Mouse (Mus musculus) small intestine, adult 2 months (tissue): Measurements from ENCODE around the gene Zfp708. TPM values are rescaled to one million over a fixed set of nuclear protein-coding genes. Genes with fewer than 3 reads are reported as not detected.

Experiments used
- H3K27ac ChIP-seq: fragments of 200-500 bp; 2 replicates; pipeline ENCODE4 v1.5.1; 2012; ENCODE audit warnings: low read depth, low read length, control low read depth, inconsistent platforms; ENCODE audit not compliant: insufficient read depth
- H3K27me3 ChIP-seq: fragments of 200-500 bp; 2 replicates; pipeline ENCODE4 v1.6.1; 2012; ENCODE audit warnings: mild to moderate bottlenecking, moderate library complexity, low read length, inconsistent platforms; ENCODE audit not compliant: control insufficient read depth, insufficient read depth
- H3K36me3 ChIP-seq: fragments of 200-500 bp; 2 replicates; pipeline ENCODE4 v1.6.1; 2012; ENCODE audit warnings: mild to moderate bottlenecking, low read length, control low read depth, inconsistent platforms; ENCODE audit not compliant: control insufficient read depth, insufficient read depth
- H3K4me1 ChIP-seq: fragments of 200-500 bp; 2 replicates; pipeline ENCODE4 v1.6.1; 2012; ENCODE audit warnings: low read length, inconsistent platforms, mixed read lengths; ENCODE audit not compliant: control insufficient read depth, insufficient read depth, insufficient read length
- H3K4me3 ChIP-seq: fragments of 200-500 bp; 2 replicates; pipeline ENCODE4 v1.5.1; 2012; ENCODE audit warnings: low read depth, mild to moderate bottlenecking, control low read depth, inconsistent platforms, low read length, moderate library complexity
- CTCF ChIP-seq: fragments of 200-500 bp; IDR thresholded peaks from 2 replicates; pipeline ENCODE4 v1.5.1; 2012; ENCODE audit warnings: low read depth, mild to moderate bottlenecking, control low read depth, inconsistent platforms, low read length, moderate library complexity, mixed read lengths; ENCODE audit not compliant: insufficient replicate concordance, insufficient read length; ENCODE audit errors: extremely low read depth
- POLR2A ChIP-seq: fragments of 200-500 bp; IDR thresholded peaks from 2 replicates; pipeline ENCODE4 v1.6.1; 2012; ENCODE audit warnings: low read depth, mild to moderate bottlenecking, control low read depth, inconsistent platforms, low read length, moderate library complexity
- WGBS: fragments of 180-500 bp; shearing (Covaris S2); methylation state at CpG from one replicate; pipeline ENCODE4 v1.1.7; 2018; 5-methylcytosine and 5-hydroxymethylcytosine counted together
- polyA plus RNA-seq: library from polyadenylated mRNA; depleted of rRNA; stranded (reverse); fragments of >200 nt; gene quantifications from 2 replicates; pipeline ENCODE4 v1.2.3, GENCODE M21; 2012

Gene Zfp708
- polyA plus RNA-seq, 1 experiment, result not detected

DNA sequence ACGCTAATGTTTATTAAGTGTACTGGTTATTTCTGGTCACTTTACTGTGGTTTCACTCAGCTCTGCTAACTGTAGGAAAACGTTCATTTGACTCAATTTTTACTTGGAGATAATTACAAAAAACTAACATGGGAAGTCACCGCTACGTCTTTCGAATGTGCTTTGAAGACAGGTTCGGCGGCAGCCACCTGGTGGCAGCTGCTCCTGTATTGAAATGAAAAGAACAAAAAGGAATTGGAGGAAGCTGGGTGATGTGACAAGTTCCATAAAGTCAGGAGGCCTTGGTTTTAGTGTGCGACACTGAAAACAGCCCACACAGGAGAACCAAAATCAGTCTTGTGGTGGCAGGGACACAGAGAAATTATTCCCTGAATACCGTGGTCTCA is 11.0 kb upstream of the Zfp708 start:
- 4% methylated on average over 9 of the region's 9 CpGs for WGBS
- peak overlapping the region; percentile 31 for H3K4me3 ChIP-seq
- TF ChIP-seq POLR2A (no peak), CTCF (peak; percentile 91; the same call in 1 of the 2 replicates)

DNA sequence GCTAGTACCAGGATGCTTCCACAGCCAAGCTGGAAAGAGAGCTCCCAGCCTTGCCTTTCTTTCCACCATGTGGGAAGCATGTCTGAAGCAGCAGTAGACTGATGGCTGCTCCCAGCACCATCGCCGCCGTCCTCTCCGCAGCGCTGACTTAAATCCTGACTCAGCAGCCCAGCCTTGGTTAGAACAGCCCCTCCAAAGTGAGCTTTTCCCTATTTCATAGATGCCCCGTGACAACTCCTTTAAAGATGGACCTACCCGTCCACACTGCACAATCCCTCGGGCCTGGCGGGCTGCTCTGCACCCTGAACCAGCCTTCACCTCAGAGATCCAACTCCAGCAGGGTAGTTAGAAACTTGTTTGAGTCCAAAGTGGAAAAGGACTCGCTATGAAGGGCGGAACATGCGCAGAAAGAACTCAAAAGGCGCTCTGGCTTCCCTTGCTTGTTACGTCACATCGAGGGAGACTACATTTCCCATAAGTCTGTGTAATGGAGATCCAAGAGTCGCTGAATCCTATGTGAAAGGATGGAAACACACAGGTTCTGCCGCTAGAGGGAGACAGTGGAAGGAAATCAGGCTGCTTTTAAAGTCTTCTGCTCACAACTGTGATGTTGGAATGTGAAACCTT is 10.5 kb upstream of the Zfp708 start, which contains the start of gene Gm28557:
Gene Gm28557, minus strand, starts transcription at position 411 of the 627 bp plus-strand sequence.
- TF ChIP-seq CTCF, result no peak
- TF ChIP-seq POLR2A, result peak; percentile 59; the same call in 1 of the 2 replicates
- Histone ChIP-seq H3K4me3 (peak within 1 kb of the TSS; percentile 68), H3K27me3 (no peaks in the 10 kb centered on the region), H3K4me1 (peaks cover 6% of the 10 kb centered on the region; the same call in 1 of the 2 replicates), H3K36me3 (no peaks in the 10 kb centered on the region), H3K27ac (peak within 1 kb of the TSS; percentile 67)
- WGBS, result 1% methylated on average over 17 of the region's 17 CpGs

More for the DNA sequence above, 11.0 kb upstream of the Zfp708 start:
- peaks cover 9% of the 10 kb centered on the region; the same call in 1 of the 2 replicates for H3K4me1 ChIP-seq
- H3K27me3 ChIP-seq, result no peaks in the 10 kb centered on the region
- H3K27ac ChIP-seq, result peak overlapping the region; percentile 13; the same call in 1 of the 2 replicates
- H3K36me3 ChIP-seq, result no peaks in the 10 kb centered on the region

DNA sequence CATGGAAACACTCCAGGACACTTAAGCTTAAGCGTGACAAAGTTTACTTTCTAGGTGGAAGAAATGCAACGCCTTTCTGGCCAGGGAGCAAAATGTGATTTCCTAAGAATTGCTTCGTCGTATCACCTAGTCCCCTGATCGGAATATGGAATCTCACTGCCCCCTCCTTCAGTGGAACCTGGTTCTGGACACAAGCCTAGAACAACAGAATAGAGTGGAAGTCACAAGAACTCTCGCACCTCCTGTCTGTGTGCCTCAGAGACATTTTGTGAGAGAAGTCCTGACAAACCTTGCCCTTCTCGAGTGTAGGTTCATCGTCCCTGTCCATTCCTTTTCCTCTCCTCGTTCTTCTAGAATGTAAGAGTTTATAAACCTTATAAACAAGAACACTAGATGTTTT is 9.9 kb upstream of the Zfp708 start:
- Histone ChIP-seq H3K27me3 (no peaks in the 10 kb centered on the region), H3K4me1 (peaks cover 6% of the 10 kb centered on the region; the same call in 1 of the 2 replicates), H3K36me3 (no peaks in the 10 kb centered on the region), H3K27ac (peak overlapping the region; percentile 67), H3K4me3 (peak overlapping the region; percentile 68; the same call in 1 of the 2 replicates)
- whole genome bisulfite sequencing, result 22% methylated on average over 9 of the region's 9 CpGs
- no peak for TF ChIP-seq CTCF
- TF ChIP-seq POLR2A, result no peak

DNA sequence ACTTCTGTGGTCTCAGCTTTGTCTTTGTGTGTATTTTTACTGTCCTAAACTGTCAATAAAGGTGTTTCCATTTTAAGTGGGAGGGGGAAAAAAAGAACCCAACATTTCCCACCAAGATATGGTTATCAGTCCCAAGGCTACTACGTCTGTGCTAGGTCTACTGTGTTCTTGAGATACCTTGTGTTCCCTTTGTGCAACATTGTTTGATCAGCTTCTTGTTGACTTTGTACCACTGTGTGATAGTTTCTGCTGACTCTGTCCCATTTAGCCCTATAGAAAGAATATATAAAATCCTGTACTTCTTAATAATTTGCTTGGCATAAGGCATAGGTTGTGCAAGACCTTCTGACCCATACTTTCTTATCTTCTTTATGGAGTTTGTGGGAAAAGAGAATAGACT is 7.6 kb downstream of the Zfp708 start:
- H3K36me3 ChIP-seq, result no peaks in the 10 kb centered on the region
- no peak overlapping the region for H3K4me3 ChIP-seq
- no peaks in the 10 kb centered on the region for H3K4me1 ChIP-seq
- no peaks in the 10 kb centered on the region for H3K27me3 ChIP-seq
- no peak overlapping the region for H3K27ac ChIP-seq
- whole genome bisulfite sequencing, result 83% methylated on average over 1 of the region's 1 CpGs
- TF ChIP-seq CTCF (no peak), POLR2A (no peak)

DNA sequence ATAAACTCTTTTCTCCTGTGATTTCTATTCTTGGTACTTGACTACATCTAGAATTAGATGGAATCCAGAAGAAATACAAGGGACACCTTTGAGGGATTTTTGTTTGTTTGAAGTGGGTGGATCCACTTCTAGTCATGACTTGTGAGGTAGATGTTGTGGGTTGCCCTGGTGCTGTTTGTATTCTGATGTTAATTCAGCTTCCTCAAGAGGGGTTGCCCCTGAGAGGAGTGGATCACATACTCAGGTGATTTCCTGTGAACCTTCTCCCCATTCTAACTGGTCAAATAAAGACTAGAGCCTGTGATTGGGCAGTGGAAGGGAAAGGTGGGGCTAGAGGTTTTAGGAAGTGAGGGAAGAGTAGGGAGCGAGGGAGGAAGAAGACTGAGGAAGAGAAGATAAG is 15.8 kb downstream of the Zfp708 start:
- WGBS, result 82% methylated on average over 1 of the region's 1 CpGs
- Histone ChIP-seq H3K27me3 (no peaks in the 10 kb centered on the region), H3K4me3 (no peak overlapping the region), H3K4me1 (peaks cover 7% of the 10 kb centered on the region; the same call in 1 of the 2 replicates), H3K27ac (no peak overlapping the region), H3K36me3 (no peaks in the 10 kb centered on the region)
- TF ChIP-seq CTCF, result no peak
- no peak for TF ChIP-seq POLR2A

DNA sequence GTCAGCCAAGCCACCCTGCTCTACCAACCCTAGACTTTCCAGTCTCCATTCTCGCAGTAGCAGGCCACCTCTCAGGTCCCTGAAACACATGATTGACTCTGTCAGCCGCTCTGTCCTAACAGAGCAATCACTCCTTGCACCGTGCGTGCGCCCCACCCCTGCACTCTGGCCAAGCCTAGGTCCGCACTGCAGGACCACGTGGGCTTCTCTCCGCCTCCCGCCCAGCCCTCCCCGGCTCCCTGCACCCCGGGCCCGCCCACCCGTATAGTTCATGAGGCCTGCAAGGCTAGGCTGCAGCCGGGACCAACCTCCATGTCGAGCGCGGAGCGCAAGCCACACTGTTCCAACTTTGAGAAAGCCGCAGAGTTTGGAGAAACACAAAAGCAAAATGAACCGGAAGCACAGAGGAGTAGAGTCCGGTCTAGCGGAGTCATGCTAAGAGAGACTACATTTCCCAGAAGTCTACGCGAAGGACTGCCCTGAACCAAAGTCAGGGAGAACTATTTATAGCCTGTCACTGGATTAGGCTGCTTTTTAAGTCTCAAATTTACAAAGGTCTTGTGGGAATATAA is 16.5 kb downstream of the Zfp708 start:
- H3K4me1 ChIP-seq, result peaks cover 7% of the 10 kb centered on the region; the same call in 1 of the 2 replicates
- H3K27ac ChIP-seq, result peak overlapping the region; percentile 59
- H3K27me3 ChIP-seq, result no peaks in the 10 kb centered on the region
- H3K4me3 ChIP-seq, result peak overlapping the region; percentile 78
- under 1% methylated on average over 24 of the region's 24 CpGs for WGBS
- H3K36me3 ChIP-seq, result no peaks in the 10 kb centered on the region
- TF ChIP-seq CTCF (no peak), POLR2A (peak; percentile 55; the same call in 1 of the 2 replicates)

DNA sequence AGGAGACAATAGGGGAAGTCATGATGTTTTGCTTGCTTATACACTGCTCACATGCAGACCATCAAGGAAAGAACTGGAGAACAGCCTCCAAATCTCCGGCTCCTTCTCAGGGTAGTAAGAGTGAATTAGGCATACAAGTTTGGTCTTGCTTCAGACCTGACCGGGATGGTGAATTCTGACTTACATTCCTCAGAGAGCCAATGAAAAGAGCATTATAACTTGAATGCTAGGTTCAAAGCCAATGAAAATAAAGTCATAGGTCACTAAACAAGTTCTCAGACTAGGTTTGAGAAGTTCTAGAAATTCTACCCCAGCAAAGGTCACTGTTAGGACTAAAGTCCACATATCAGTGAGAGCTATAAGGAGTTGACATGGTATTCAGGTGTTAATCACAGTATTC is 20.5 kb downstream of the Zfp708 start:
- peaks cover 11% of the 10 kb centered on the region for H3K36me3 ChIP-seq
- H3K4me3 ChIP-seq, result no peak overlapping the region
- H3K4me1 ChIP-seq, result peaks cover 7% of the 10 kb centered on the region; the same call in 1 of the 2 replicates
- 95% methylated on average over 2 of the region's 2 CpGs for WGBS
- H3K27me3 ChIP-seq, result no peaks in the 10 kb centered on the region
- H3K27ac ChIP-seq, result no peak overlapping the region
- TF ChIP-seq CTCF (no peak), POLR2A (no peak)
